Mouse (Mus musculus) limb, embryonic 10.5 days (tissue): ENCODE measurements around the gene Sik1. TPM values are rescaled to one million over a fixed set of nuclear protein-coding genes. Genes with fewer than 3 reads are reported as not detected.

Experiments used
- DNase-seq: peaks from one replicate; pipeline ENCODE4 v3.0.0-alpha.2; 2017; ENCODE audit warnings: low spot score
- H3K27ac ChIP-seq: fragments of 300-500 bp; sonication (generic); 2 replicates; pipeline ENCODE4 v1.5.1; 2016; ENCODE audit warnings: mild to moderate bottlenecking
- H3K27me3 ChIP-seq: fragments of 300-500 bp; sonication (generic); 2 replicates; pipeline ENCODE4 v1.6.1; 2016; ENCODE audit warnings: low read depth, mild to moderate bottlenecking; ENCODE audit not compliant: poor library complexity, severe bottlenecking
- H3K36me3 ChIP-seq: fragments of 300-500 bp; sonication (generic); 2 replicates; pipeline ENCODE4 v1.6.1; 2016; ENCODE audit warnings: mild to moderate bottlenecking, moderate library complexity
- H3K4me1 ChIP-seq: fragments of 300-500 bp; sonication (generic); 2 replicates; pipeline ENCODE4 v1.6.1; 2016
- H3K4me3 ChIP-seq: fragments of 300-500 bp; sonication (generic); 2 replicates; pipeline ENCODE4 v1.5.1; 2016; ENCODE audit warnings: mild to moderate bottlenecking, moderate library complexity
- H3K9me3 ChIP-seq: fragments of 300-500 bp; sonication (generic); replicated peaks from 2 replicates; pipeline ENCODE4 v1.6.1; 2016; ENCODE audit warnings: mild to moderate bottlenecking
- WGBS: fragments of 180-500 bp; shearing (Covaris S2); methylation state at CpG from one replicate; pipeline ENCODE4 v1.1.7; 2016; 5-methylcytosine and 5-hydroxymethylcytosine counted together
- polyA plus RNA-seq: library from polyadenylated mRNA; unstranded; fragments of >200 nt; fragmentation: Nextera tagmentation; extraction: Ambion mirVana; gene quantifications from 2 replicates; pipeline ENCODE4 v1.2.1, GENCODE M21; 2016

The Sik1 gene
- polyA plus RNA-seq, 1 experiment from 2014 or later = 10.3 TPM

DNA sequence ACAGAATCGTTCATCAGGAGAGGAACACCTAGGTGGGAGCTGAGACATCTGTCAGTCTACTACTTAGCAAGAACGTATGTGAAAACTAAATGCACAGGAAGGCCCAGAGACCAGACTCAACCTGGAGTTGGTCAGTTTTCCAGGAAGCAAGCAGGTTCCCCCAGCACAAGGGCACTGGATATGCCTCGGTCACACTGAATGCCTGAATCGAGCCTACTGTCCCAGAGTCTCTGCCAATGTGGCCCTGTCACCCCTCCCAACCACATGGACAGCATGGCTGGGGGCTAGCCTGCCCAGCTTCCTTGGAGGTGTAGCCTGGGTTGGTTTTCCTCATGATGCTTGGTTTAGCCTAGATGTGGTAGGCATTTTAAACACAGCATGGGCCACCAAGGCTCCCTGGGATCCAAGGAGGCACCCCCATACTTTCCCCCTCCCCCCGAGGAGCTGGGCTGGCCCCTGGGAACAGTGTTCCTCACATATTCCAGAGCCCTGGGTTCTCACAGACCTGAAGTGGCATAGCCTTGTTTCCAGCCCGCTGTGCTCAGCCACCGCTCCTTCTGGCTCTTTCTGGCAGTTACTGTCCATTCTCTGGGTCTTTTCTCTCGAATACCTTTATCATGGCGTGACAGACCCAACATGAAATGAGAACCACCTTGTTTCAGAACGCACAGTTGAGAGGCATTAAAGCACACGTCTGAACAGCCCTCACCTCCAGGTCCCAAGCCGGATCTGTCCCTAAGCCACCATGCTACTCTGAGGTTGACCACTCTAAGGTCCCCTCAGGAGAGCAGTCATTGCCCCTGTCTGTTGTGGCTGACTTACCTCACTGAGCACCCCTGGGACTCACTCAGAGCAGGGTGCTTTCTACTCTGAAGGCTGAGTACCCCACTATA, 12.4 kb downstream of the Sik1 start:
- H3K27ac ChIP-seq = no peak overlapping the region
- WGBS = 88% methylated on average over 12 of the region's 12 CpGs
- no peak for DNase-seq
- H3K36me3 ChIP-seq = peaks cover 50% of the 10 kb centered on the region
- H3K27me3 ChIP-seq = no peaks in the 10 kb centered on the region
- H3K9me3 ChIP-seq = no peaks in the 10 kb centered on the region
- no peak overlapping the region for H3K4me3 ChIP-seq
- peaks cover 7% of the 10 kb centered on the region; the same call in 1 of the 2 replicates for H3K4me1 ChIP-seq

DNA sequence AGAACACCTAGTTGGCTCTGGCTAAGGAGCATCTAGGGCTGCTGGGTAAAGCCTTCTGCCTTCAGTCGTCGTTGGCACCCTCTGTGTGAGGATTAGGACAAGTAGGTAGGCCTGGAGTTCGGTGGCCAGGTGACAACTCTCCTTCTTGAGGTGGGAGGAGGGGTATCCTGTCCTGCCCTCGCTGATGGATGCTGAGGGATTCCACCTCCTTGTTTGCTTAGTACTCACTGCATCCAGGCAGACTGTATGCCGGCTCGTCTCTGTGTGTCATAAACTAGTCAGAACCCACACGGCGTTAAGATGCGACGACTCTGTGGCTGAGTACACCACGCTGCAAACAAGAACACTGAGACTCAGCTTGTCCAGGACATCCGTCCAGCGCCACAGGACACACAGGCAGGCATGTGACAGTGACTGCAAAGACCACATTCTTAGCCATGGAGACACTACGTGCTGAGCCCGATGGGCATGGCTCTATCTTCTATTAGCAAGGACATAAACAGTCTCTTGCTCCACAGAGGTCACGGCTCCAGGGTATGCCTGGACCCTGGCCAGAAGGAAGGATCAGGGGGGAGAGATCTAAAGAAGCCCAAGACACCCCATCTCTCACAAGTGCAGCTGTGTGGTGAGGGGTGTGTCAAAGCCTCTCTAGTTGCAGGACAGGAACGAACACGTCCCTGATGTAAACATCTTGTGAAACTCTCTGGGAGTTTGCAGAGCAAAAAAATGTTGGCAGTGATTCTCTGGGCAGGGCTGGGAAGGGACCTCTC, 13.6 kb downstream of the Sik1 start:
- H3K4me1 ChIP-seq = peaks cover 7% of the 10 kb centered on the region; the same call in 1 of the 2 replicates
- H3K27me3 ChIP-seq = no peaks in the 10 kb centered on the region
- H3K27ac ChIP-seq = peak overlapping the region; percentile 38; the same call in 1 of the 2 replicates
- WGBS = 73% methylated on average over 18 of the region's 18 CpGs
- DNase-seq = no peak
- no peak overlapping the region for H3K4me3 ChIP-seq
- peaks cover 38% of the 10 kb centered on the region for H3K36me3 ChIP-seq
- H3K9me3 ChIP-seq = no peaks in the 10 kb centered on the region

DNA sequence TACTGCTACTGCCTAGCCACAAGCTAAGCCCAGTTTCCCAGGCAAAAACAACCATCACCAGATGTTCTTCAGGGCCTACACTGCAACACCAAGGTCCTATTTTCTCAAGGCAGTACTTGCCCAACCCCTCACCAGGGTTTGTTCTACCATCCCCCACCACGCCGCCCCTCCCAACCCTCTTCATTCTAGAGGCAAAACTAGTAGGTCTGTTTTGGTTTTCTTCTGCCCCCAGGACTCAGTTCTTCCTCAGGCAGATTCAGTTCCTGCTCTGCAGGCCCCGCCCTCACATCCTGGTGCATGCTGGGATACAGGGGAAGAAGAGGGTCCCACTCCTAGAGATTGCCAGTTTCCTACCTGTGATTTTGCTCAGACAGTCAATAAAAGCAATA, 14.2 kb downstream of the Sik1 start:
- DNase-seq = no peak
- no peak overlapping the region for H3K27ac ChIP-seq
- peaks cover 32% of the 10 kb centered on the region for H3K36me3 ChIP-seq
- no peak overlapping the region for H3K4me3 ChIP-seq
- no peaks in the 10 kb centered on the region for H3K9me3 ChIP-seq
- 77% methylated on average over 3 of the region's 3 CpGs for WGBS
- peaks cover 7% of the 10 kb centered on the region; the same call in 1 of the 2 replicates for H3K4me1 ChIP-seq
- H3K27me3 ChIP-seq = no peaks in the 10 kb centered on the region

DNA sequence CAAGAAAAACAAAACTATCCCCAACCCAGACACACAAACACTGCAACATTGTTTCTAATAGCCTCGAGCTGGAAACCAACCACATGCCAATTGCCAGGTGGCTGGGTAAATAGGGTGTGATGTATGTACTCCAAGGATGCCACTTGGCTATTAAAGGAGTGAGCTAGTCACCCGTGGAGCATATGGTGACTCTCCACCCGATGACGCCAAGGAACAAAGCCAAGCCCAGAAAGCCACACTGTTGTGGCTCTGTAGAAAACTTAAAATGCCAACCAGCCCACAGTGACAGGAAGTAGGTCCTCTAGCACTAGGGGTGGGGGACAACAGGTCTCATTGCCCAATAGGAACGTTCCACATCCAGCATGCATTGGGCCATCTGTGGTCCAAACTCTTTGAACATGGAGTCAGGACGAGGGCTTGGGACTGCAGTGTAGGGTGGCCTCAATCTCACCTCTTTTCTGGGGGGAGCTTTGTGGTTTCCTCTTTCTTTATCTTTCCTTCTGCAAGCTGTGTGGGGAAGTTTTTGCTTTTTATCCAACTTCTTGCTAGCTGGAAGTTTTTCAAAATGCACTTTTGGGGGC, 15.1 kb downstream of the Sik1 start:
- Histone ChIP-seq H3K9me3 (no peaks in the 10 kb centered on the region), H3K27me3 (no peaks in the 10 kb centered on the region), H3K27ac (no peak overlapping the region)

DNA sequence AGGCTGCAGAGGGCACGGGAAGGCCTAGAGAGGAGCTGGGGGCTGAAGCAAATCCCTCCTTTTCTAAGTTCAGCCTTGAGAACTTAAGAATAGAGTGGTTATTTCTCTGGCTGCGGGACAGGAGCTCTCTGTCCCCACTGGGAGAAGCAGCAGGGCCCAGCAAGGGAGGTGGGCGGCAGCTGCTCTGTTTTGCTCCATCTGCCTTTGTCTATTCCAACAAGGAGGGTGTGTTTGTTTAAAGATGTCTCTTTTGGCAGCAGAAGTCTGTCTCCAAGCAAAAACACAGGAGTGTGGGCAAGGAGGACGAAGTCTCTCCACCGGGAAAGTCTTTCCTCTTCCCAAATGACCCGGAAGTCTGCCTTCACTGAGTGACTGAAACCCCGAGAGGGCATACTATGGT, 18.8 kb downstream of the Sik1 start:
- H3K36me3 ChIP-seq = no peaks in the 10 kb centered on the region
- H3K27me3 ChIP-seq = no peaks in the 10 kb centered on the region
- no peak overlapping the region for H3K4me3 ChIP-seq
- peak overlapping the region; percentile 25; the same call in 1 of the 2 replicates for H3K27ac ChIP-seq
- DNase-seq = no peak
- WGBS = 88% methylated on average over 7 of the region's 7 CpGs
- peaks cover 25% of the 10 kb centered on the region for H3K4me1 ChIP-seq
- no peaks in the 10 kb centered on the region for H3K9me3 ChIP-seq

More for the DNA sequence above, 15.1 kb downstream of the Sik1 start:
- 82% methylated on average over 6 of the region's 6 CpGs for WGBS
- peaks cover 7% of the 10 kb centered on the region; the same call in 1 of the 2 replicates for H3K4me1 ChIP-seq
- DNase-seq = no peak
- H3K36me3 ChIP-seq = peaks cover 23% of the 10 kb centered on the region
- no peak overlapping the region for H3K4me3 ChIP-seq

DNA sequence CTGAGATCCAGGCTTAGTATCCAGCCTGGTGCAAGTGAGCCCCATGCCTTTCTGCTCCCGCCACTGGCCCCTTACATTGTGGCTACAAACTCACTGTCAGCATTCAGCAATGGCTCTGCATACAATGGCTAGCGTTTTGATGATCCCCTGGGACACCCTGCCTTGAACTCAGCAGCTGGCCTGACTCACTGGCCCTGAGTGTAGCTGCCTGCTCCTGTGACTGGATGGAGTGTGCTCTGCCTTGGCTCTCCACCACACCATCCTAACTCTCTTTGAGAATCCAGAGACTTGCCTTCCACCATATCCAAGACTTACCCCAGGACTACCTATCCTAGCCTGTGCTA, 19.4 kb downstream of the Sik1 start:
- WGBS = 96% methylated on average over 2 of the region's 2 CpGs
- no peaks in the 10 kb centered on the region for H3K9me3 ChIP-seq
- no peak for DNase-seq
- H3K27me3 ChIP-seq = no peaks in the 10 kb centered on the region
- no peaks in the 10 kb centered on the region for H3K36me3 ChIP-seq
- H3K4me3 ChIP-seq = no peak overlapping the region
- no peak overlapping the region for H3K27ac ChIP-seq
- H3K4me1 ChIP-seq = peaks cover 29% of the 10 kb centered on the region

DNA sequence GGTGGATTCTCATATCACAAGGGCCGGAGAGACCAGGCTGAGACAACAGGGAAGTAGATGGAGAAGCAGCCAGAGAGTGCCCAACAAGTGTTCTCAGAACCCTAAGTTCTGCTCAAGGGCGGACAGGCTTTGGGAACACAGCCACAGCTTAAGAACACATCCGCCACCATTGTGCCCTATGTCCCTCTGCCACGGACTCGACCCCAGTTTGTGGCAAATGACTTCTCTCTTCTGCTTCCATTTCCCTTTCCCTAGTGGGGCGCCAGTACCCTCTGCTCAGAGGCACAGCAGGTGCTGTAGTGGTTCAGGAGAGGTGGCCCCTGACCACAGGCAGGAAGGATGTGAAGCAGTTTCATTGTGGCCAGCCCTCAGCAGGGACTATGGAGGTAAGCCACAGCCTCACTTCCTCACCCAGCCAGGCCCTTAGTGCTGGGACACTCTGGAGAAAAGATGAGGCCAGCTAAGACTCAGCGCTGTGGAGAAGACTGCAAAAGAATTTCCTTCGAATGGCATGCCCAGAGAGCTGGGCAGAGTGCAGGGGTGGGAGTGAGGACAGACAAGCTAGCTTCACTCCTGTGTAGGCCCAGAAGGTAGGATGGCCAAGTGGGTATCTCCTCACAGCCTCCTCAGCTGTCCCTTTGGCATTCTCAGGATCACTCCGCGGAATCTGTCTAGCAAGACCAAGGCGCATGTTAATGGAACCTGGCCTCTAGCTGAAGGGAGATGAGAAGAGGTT, 19.9 kb downstream of the Sik1 start:
- WGBS = 93% methylated on average over 11 of the region's 11 CpGs
- no peaks in the 10 kb centered on the region for H3K36me3 ChIP-seq
- 0 out of 2 replicates have a peak overlapping the region, but pooled peaks have one; percentile 74 for H3K27ac ChIP-seq
- no peaks in the 10 kb centered on the region for H3K27me3 ChIP-seq
- H3K9me3 ChIP-seq = no peaks in the 10 kb centered on the region
- H3K4me3 ChIP-seq = no peak overlapping the region
- no peak for DNase-seq
- peaks cover 34% of the 10 kb centered on the region for H3K4me1 ChIP-seq

DNA sequence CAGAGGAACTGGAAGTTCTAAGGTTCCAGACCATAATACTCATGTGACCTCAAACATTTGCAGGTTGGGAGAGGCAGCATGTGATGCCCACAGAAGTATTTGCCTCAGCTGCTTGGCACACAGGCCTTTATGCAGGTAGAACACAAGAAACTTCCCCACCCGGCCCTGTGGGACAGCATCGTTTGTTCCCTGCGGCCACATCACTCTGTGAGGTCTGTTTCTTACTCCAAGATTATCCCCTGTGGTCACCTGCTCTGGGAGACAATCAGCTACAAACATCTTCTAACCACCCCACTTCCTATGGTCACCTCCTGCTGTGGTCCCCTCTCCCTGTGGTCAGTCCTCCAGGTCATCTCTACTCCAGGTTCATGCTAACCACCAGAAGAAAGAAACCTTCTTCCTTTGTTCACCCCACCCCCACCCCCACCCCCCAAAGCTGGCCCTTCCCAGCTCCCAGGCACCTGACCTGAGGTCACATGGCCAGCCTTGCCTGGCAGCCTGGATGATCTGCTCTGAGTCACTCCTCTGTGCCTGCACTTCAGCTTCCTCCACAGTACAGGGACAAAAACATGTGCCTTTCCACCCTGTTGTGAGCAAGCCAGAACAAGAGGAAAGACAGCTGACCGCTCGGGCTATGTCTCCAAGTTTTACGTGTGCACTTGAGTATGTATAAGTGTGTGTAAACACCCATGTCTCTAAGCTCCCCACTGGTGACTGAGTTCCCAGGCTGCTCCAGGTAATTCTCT, 21.1 kb downstream of the Sik1 start:
- Histone ChIP-seq H3K4me1 (peaks cover 38% of the 10 kb centered on the region), H3K36me3 (no peaks in the 10 kb centered on the region), H3K9me3 (no peaks in the 10 kb centered on the region), H3K4me3 (no peak overlapping the region), H3K27ac (peak overlapping the region; percentile 74), H3K27me3 (no peaks in the 10 kb centered on the region)
- DNase-seq = no peak
- 75% methylated on average over 6 of the region's 6 CpGs for WGBS

DNA sequence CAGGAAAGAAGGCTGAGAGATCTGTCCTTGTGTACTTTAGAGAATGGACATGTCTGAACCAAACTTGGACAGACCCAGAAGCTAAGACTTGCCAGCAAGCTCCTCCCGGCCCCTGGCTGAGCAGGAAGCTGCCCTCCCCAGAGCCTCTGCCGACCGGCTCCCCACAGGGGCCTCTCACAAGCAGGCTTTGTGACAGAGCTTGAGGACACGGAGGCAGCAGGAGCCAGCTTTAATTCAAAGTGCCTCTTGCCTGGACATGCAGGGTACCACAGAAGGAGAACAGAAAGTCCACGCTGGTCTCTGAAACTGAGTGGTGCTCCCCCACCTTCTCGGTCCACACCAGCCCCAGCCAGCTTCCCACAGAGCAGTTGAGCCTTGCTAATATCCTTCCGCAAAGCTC, 21.9 kb downstream of the Sik1 start:
- Histone ChIP-seq H3K36me3 (no peaks in the 10 kb centered on the region), H3K4me1 (peaks cover 38% of the 10 kb centered on the region), H3K27ac (peak overlapping the region; percentile 74), H3K9me3 (no peaks in the 10 kb centered on the region), H3K27me3 (no peaks in the 10 kb centered on the region), H3K4me3 (no peak overlapping the region)
- DNase-seq = no peak
- 51% methylated on average over 7 of the region's 7 CpGs for WGBS

DNA sequence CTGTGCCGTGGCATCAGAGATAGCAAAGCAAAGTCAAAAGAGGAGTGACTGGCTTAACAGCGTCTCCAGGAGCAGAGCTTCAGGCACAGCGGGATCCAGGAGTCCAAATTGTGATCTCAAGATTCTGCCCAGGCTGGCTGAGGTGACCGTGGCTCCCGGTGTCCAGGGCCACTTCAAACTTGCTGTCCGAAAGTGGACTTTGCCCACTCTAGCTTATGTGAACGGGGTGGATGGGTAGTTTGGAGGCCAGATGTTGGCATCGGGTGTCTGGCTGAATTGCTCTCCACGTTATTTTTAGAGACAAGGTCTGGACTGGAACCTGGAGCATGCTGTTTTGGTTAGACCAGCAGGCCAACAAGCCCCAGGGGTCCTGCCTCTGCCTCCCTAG, 23.0 kb downstream of the Sik1 start:
- DNase-seq = no peak
- Histone ChIP-seq H3K4me1 (peaks cover 44% of the 10 kb centered on the region), H3K36me3 (no peaks in the 10 kb centered on the region), H3K27me3 (no peaks in the 10 kb centered on the region), H3K27ac (peak overlapping the region; percentile 74; the same call in 1 of the 2 replicates), H3K9me3 (no peaks in the 10 kb centered on the region), H3K4me3 (no peak overlapping the region)
- 93% methylated on average over 9 of the region's 9 CpGs for WGBS

DNA sequence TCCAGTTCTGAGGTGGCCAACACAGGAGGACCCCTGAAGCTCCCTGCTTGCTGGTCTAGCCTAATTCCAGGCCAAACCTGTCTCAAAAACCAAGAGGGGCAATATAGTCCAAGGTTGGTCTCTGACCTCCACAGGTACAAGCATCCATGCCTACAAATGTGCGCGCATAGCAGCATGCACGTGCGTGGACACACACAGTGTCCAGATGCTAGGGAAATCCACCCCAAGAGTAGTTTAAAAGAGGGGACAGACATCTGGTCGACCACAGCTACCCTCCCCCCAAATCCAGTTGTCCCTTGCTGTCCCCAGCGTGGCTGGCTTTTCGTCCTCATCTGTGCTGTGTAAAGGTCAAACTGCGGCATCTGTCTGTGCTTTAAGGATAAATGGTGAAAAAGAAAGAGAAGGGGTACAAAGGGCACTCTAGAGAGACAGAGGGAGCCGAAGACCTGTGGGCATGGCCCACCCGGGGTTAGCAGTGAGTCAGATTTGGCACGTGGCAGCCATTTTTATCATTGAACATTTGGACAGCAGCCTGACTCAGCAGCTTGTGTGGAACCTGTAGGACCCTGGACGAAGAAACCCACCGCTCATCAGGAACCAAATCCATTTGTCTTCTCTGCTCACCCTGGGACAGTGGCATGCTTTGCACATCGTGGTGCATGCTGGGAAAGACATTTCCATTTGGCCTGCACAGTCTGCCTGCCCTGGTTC, 23.6 kb downstream of the Sik1 start:
- peak overlapping the region; percentile 74 for H3K27ac ChIP-seq
- H3K4me1 ChIP-seq = peaks cover 49% of the 10 kb centered on the region
- 89% methylated on average over 14 of the region's 14 CpGs for WGBS
- H3K4me3 ChIP-seq = no peak overlapping the region
- H3K27me3 ChIP-seq = no peaks in the 10 kb centered on the region
- H3K9me3 ChIP-seq = no peaks in the 10 kb centered on the region
- H3K36me3 ChIP-seq = no peaks in the 10 kb centered on the region
- no peak for DNase-seq
